Mouse (Mus musculus) lung, embryonic 14.5 days (tissue): ENCODE data around the gene 2010111I01Rik. TPM values are rescaled to one million over a fixed set of nuclear protein-coding genes. Genes with fewer than 3 reads are reported as not detected.

ENCODE experiments used
- ATAC-seq: fragments of 200-750 bp; cut with Nextera tagmentation; 2 replicates; pipeline ENCODE4 v1.8.0; 2017; ENCODE audit warnings: mild to moderate bottlenecking, moderate TSS enrichment, moderate library complexity; ENCODE audit not compliant: insufficient read depth
- DNase-seq: peaks from one replicate; pipeline ENCODE4 v3.0.0-alpha.2; 2015
- H3K27ac ChIP-seq: fragments of 300-500 bp; sonication (generic); 2 replicates; pipeline ENCODE4 v1.5.1; 2014; ENCODE audit warnings: low read depth, mild to moderate bottlenecking, moderate library complexity
- H3K27me3 ChIP-seq: fragments of 300-500 bp; sonication (generic); 2 replicates; pipeline ENCODE4 v1.6.1; 2014; ENCODE audit warnings: low read length, control low read depth; ENCODE audit not compliant: insufficient read depth
- H3K36me3 ChIP-seq: fragments of 300-500 bp; sonication (generic); 2 replicates; pipeline ENCODE4 v1.6.1; 2014; ENCODE audit warnings: control low read depth; ENCODE audit not compliant: insufficient read depth
- H3K4me1 ChIP-seq: fragments of 300-500 bp; sonication (generic); 2 replicates; pipeline ENCODE4 v1.6.1; 2014; ENCODE audit warnings: antibody characterized with exemption, control low read depth; ENCODE audit not compliant: insufficient read depth
- H3K4me2 ChIP-seq: fragments of 300-500 bp; sonication (generic); 2 replicates; pipeline ENCODE4 v1.6.1; 2014; ENCODE audit warnings: mild to moderate bottlenecking
- H3K4me3 ChIP-seq: fragments of 300-500 bp; sonication (generic); 2 replicates; pipeline ENCODE4 v1.5.1; 2014; ENCODE audit warnings: low read depth, low read length
- H3K9ac ChIP-seq: fragments of 300-500 bp; sonication (generic); 2 replicates; pipeline ENCODE4 v1.6.1; 2014
- H3K9me3 ChIP-seq: fragments of 300-500 bp; sonication (generic); 2 replicates; pipeline ENCODE4 v1.6.1; 2016; ENCODE audit warnings: low read depth, low read length, control low read depth
- CTCF ChIP-seq: IDR thresholded peaks from 2 replicates; pipeline ENCODE4 v1.5.1; 2016; ENCODE audit warnings: antibody characterized with exemption, low read depth
- WGBS: fragments of 180-500 bp; shearing (Covaris S2); extraction: QIAGEN DNeasy Blood & Tissue Kit; methylation state at CpG from one replicate; pipeline ENCODE4 v1.1.7; 2014; 5-methylcytosine and 5-hydroxymethylcytosine counted together
- polyA plus RNA-seq: library from polyadenylated mRNA; unstranded; fragments of >200 nt; fragmentation: Nextera tagmentation; extraction: Ambion mirVana; gene quantifications from 2 replicates; pipeline ENCODE4 v1.2.1, GENCODE M21; 2014

The 2010111I01Rik gene
- polyA plus RNA-seq, 1 experiment from 2014 or later: 156 TPM

- no peak overlapping the region for H3K4me2 ChIP-seq
- no peaks in the 10 kb centered on the region for H3K9me3 ChIP-seq
- H3K36me3 ChIP-seq: no peaks in the 10 kb centered on the region
- WGBS: 49% methylated on average over 2 of the region's 2 CpGs
- H3K4me1 ChIP-seq: peaks cover 17% of the 10 kb centered on the region
- peak; percentile 41 for TF ChIP-seq CTCF
- no peak overlapping the region for H3K4me3 ChIP-seq
- no peak overlapping the region for H3K9ac ChIP-seq
- DNase-seq (peak; percentile 51), ATAC-seq (no peak)
- no peaks in the 10 kb centered on the region for H3K27me3 ChIP-seq
- peak overlapping the region; percentile 92 for H3K27ac ChIP-seq
Observed at GRCm38 (mm10) chr13:63038415-63038814, 73.7 kb downstream of the 2010111I01Rik start.

- WGBS: 25% methylated on average over 1 of the region's 1 CpGs
- Histone ChIP-seq H3K36me3 (no peaks in the 10 kb centered on the region), H3K4me1 (peaks cover 17% of the 10 kb centered on the region), H3K4me2 (no peak overlapping the region), H3K27me3 (no peaks in the 10 kb centered on the region), H3K9me3 (no peaks in the 10 kb centered on the region), H3K27ac (peak overlapping the region; percentile 92), H3K9ac (no peak overlapping the region), H3K4me3 (no peak overlapping the region)
- no peak for TF ChIP-seq CTCF
- peak; percentile 87 for ATAC-seq
- DNase-seq: peak; percentile 68
Observed at GRCm38 (mm10) chr13:63038871-63039270, 74.2 kb downstream of the 2010111I01Rik start.

- peak; percentile 94 for DNase-seq
- TF ChIP-seq CTCF: no peak
- H3K4me3 ChIP-seq: no peak overlapping the region
- H3K27me3 ChIP-seq: no peaks in the 10 kb centered on the region
- 18% methylated on average over 6 of the region's 6 CpGs for WGBS
- H3K4me2 ChIP-seq: 0 out of 2 replicates have a peak overlapping the region, but pooled peaks have one; percentile 11
- no peaks in the 10 kb centered on the region for H3K36me3 ChIP-seq
- no peak overlapping the region for H3K9ac ChIP-seq
- ATAC-seq: peak; percentile 91
- peak overlapping the region; percentile 92 for H3K27ac ChIP-seq
- H3K4me1 ChIP-seq: peaks cover 17% of the 10 kb centered on the region
- no peaks in the 10 kb centered on the region for H3K9me3 ChIP-seq
Observed at GRCm38 (mm10) chr13:63039326-63039725, 74.6 kb downstream of the 2010111I01Rik start.

GRCm38 (mm10) chr13:63039848-63040247, 75.2 kb downstream of the 2010111I01Rik start:
- 30% methylated on average over 2 of the region's 2 CpGs for WGBS
- Histone ChIP-seq H3K9ac (no peak overlapping the region), H3K36me3 (no peaks in the 10 kb centered on the region), H3K4me3 (no peak overlapping the region), H3K9me3 (no peaks in the 10 kb centered on the region), H3K4me2 (0 out of 2 replicates have a peak overlapping the region, but pooled peaks have one; percentile 11), H3K27ac (peak overlapping the region; percentile 92), H3K27me3 (no peaks in the 10 kb centered on the region), H3K4me1 (peaks cover 17% of the 10 kb centered on the region)
- ATAC-seq (peak; percentile 61), DNase-seq (peak; percentile 80)
- no peak for TF ChIP-seq CTCF

- ATAC-seq: no peak
- Histone ChIP-seq H3K9ac (no peak overlapping the region), H3K27me3 (no peaks in the 10 kb centered on the region), H3K9me3 (no peaks in the 10 kb centered on the region), H3K4me1 (peaks cover 2% of the 10 kb centered on the region; the same call in 1 of the 2 replicates), H3K27ac (0 out of 2 replicates have a peak overlapping the region, but pooled peaks have one; percentile 8), H3K36me3 (no peaks in the 10 kb centered on the region), H3K4me2 (no peak overlapping the region), H3K4me3 (no peak overlapping the region)
- peak; percentile 12; the same call in 1 of the 2 replicates for TF ChIP-seq CTCF
- no peak for DNase-seq
- WGBS: 59% methylated on average over 2 of the region's 2 CpGs
Observed at GRCm38 (mm10) chr13:63045504-63046205, 81.0 kb downstream of the 2010111I01Rik start.

GRCm38 (mm10) chr13:63046206-63047020, 81.7 kb downstream of the 2010111I01Rik start:
- Histone ChIP-seq H3K27ac (peak overlapping the region; percentile 42; the same call in 1 of the 2 replicates), H3K36me3 (no peaks in the 10 kb centered on the region), H3K4me2 (no peak overlapping the region), H3K4me3 (no peak overlapping the region), H3K9me3 (no peaks in the 10 kb centered on the region), H3K9ac (no peak overlapping the region), H3K27me3 (no peaks in the 10 kb centered on the region), H3K4me1 (no peaks in the 10 kb centered on the region)
- TF ChIP-seq CTCF: peak; percentile 82
- WGBS: 38% methylated on average over 7 of the region's 7 CpGs
- ATAC-seq: peak; percentile 93
- peak; percentile 92 for DNase-seq

- no peaks in the 10 kb centered on the region for H3K27me3 ChIP-seq
- no peak overlapping the region for H3K4me3 ChIP-seq
- no peak overlapping the region for H3K27ac ChIP-seq
- ATAC-seq (no peak), DNase-seq (no peak)
- H3K4me1 ChIP-seq: no peaks in the 10 kb centered on the region
- no peak overlapping the region for H3K4me2 ChIP-seq
- H3K9me3 ChIP-seq: no peaks in the 10 kb centered on the region
- no peak overlapping the region for H3K9ac ChIP-seq
- H3K36me3 ChIP-seq: no peaks in the 10 kb centered on the region
- WGBS: 68% methylated on average over 1 of the region's 1 CpGs
- TF ChIP-seq CTCF: no peak
Observed at GRCm38 (mm10) chr13:63063706-63064105, 99.0 kb downstream of the 2010111I01Rik start.
